Mouse (Mus musculus): Measurements from ENCODE around the gene C2. TPM values are rescaled to one million over a fixed set of nuclear protein-coding genes. Genes with fewer than 3 reads are reported as not detected.

Gene C2
- total RNA-seq (2022), result 1 to 10 TPM; 1.6 to 5.9 (median 4.0) TPM

- peak; percentile 71 to 76 for DNase-seq (ENCODE audit: low spot score in 2 of 2)
Observed at GRCm38 (mm10) chr17:34898160-34898586, at the start of gene C2, which contains the start of gene Ehmt2. C2 (minus strand) TSS chr17:34898265. Ehmt2 (plus strand) TSS chr17:34898469.

- no peak for DNase-seq (ENCODE audit: low spot score in 2 of 2)
Observed at GRCm38 (mm10) chr17:34947606-34948005, 49.5 kb upstream of the C2 start.

GRCm38 (mm10) chr17:34946486-34947140 lies 48.5 kb upstream of the C2 start:
- no peak for DNase-seq (ENCODE audit: low spot score in 2 of 2)

GRCm38 (mm10) chr17:34944362-34944761 lies 46.3 kb upstream of the C2 start:
- DNase-seq (ENCODE audit: low spot score in 2 of 2), result no peak

- DNase-seq (ENCODE audit: low spot score in 2 of 2), result no peak
Observed at GRCm38 (mm10) chr17:34943128-34943815, 45.2 kb upstream of the C2 start.

- no peak for DNase-seq (ENCODE audit: low spot score in 2 of 2)
Observed at GRCm38 (mm10) chr17:34941344-34942041, 43.4 kb upstream of the C2 start.

- DNase-seq (ENCODE audit: low spot score in 2 of 2), result no peak
Observed at GRCm38 (mm10) chr17:34937960-34938505, 40.0 kb upstream of the C2 start.

- no peak for DNase-seq (ENCODE audit: low spot score in 2 of 2)
Observed at GRCm38 (mm10) chr17:34934830-34935229, 36.8 kb upstream of the C2 start.

- DNase-seq (ENCODE audit: low spot score in 2 of 2), result peak in 1 of 2 experiments; percentile 38
Observed at GRCm38 (mm10) chr17:34934031-34934430, 36.0 kb upstream of the C2 start.

- no peak for DNase-seq (ENCODE audit: low spot score in 2 of 2)
Observed at GRCm38 (mm10) chr17:34932287-34932686, 34.2 kb upstream of the C2 start.

GRCm38 (mm10) chr17:34931735-34932098 lies 33.7 kb upstream of the C2 start:
- DNase-seq (ENCODE audit: low spot score in 2 of 2), result peak; percentile 44 to 46

GRCm38 (mm10) chr17:34931061-34931734 lies 33.1 kb upstream of the C2 start, which contains the start of gene Neu1:
Neu1 (plus strand) TSS chr17:34931253.
- peak; percentile 91 to 98 for DNase-seq (ENCODE audit: low spot score in 2 of 2)

GRCm38 (mm10) chr17:34928841-34929240 lies 30.8 kb upstream of the C2 start:
- no peak for DNase-seq (ENCODE audit: low spot score in 2 of 2)

GRCm38 (mm10) chr17:34927306-34928019 lies 29.4 kb upstream of the C2 start:
- peak in 1 of 2 experiments; percentile 43 for DNase-seq (ENCODE audit: low spot score in 2 of 2)

- no peak for DNase-seq (ENCODE audit: low spot score in 2 of 2)
Observed at GRCm38 (mm10) chr17:34924258-34924657, 26.2 kb upstream of the C2 start.

GRCm38 (mm10) chr17:34922939-34923338 lies 24.9 kb upstream of the C2 start:
- no peak for DNase-seq (ENCODE audit: low spot score in 2 of 2)

GRCm38 (mm10) chr17:34917188-34917587 lies 19.1 kb upstream of the C2 start:
- no peak for DNase-seq (ENCODE audit: low spot score in 2 of 2)

GRCm38 (mm10) chr17:34916316-34916715 lies 18.3 kb upstream of the C2 start:
- DNase-seq (ENCODE audit: low spot score in 2 of 2), result no peak

GRCm38 (mm10) chr17:34915410-34915831 lies 17.4 kb upstream of the C2 start:
- DNase-seq (ENCODE audit: low spot score in 2 of 2), result no peak

- no peak for DNase-seq (ENCODE audit: low spot score in 2 of 2)
Observed at GRCm38 (mm10) chr17:34913930-34914665, 16.0 kb upstream of the C2 start, which contains the start of gene Slc44a4. Slc44a4 (plus strand) TSS chr17:34914466.
